Mouse (Mus musculus) stomach, embryonic 15.5 days (tissue): ENCODE results near the gene Sulf2. TPM values are rescaled to one million over a fixed set of nuclear protein-coding genes. Genes with fewer than 3 reads are reported as not detected.

Experiments used
- ATAC-seq: fragments of 200-750 bp; cut with Nextera tagmentation; 2 replicates; pipeline ENCODE4 v1.8.0; 2017; ENCODE audit warnings: low read depth, moderate number of reproducible peaks, moderate TSS enrichment; ENCODE audit not compliant: insufficient read depth, low FRiP score
- H3K27ac ChIP-seq: fragments of 300-500 bp; sonication (generic); 2 replicates; pipeline ENCODE4 v1.5.1; 2015; ENCODE audit warnings: mild to moderate bottlenecking, inconsistent platforms
- H3K27me3 ChIP-seq: fragments of 300-500 bp; sonication (generic); replicated peaks from 2 replicates; pipeline ENCODE4 v1.6.1; 2015; ENCODE audit warnings: inconsistent platforms
- H3K36me3 ChIP-seq: fragments of 300-500 bp; sonication (generic); 2 replicates; pipeline ENCODE4 v1.6.1; 2015; ENCODE audit warnings: inconsistent platforms
- H3K4me1 ChIP-seq: fragments of 300-500 bp; sonication (generic); 2 replicates; pipeline ENCODE4 v1.6.1; 2015; ENCODE audit warnings: inconsistent platforms
- H3K4me2 ChIP-seq: fragments of 300-500 bp; sonication (generic); 2 replicates; pipeline ENCODE4 v1.6.1; 2015; ENCODE audit warnings: mild to moderate bottlenecking, inconsistent platforms
- H3K4me3 ChIP-seq: fragments of 300-500 bp; sonication (generic); replicated peaks from 2 replicates; pipeline ENCODE4 v1.5.1; 2015; ENCODE audit warnings: inconsistent platforms
- H3K9ac ChIP-seq: fragments of 300-500 bp; sonication (generic); 2 replicates; pipeline ENCODE4 v1.6.1; 2015; ENCODE audit warnings: inconsistent platforms
- H3K9me3 ChIP-seq: fragments of 300-500 bp; sonication (generic); 2 replicates; pipeline ENCODE4 v1.6.1; 2016; ENCODE audit warnings: inconsistent platforms
- whole genome bisulfite sequencing: fragments of 180-500 bp; shearing (Covaris S2); methylation state at CpG from one replicate; pipeline ENCODE4 v1.1.7; 2015; 5-methylcytosine and 5-hydroxymethylcytosine counted together
- polyA plus RNA-seq: library from polyadenylated mRNA; unstranded; fragments of >200 nt; fragmentation: Nextera tagmentation; extraction: Ambion mirVana; gene quantifications from 2 replicates; pipeline ENCODE4 v1.2.1, GENCODE M21; 2015

The Sulf2 gene
- polyA plus RNA-seq, 1 experiment from 2014 or later: 121 TPM

- 48% methylated on average over 7 of the region's 7 CpGs for WGBS
- H3K9me3 ChIP-seq: no peaks in the 10 kb centered on the region
- H3K9ac ChIP-seq: no peak overlapping the region
- no peak overlapping the region for H3K4me3 ChIP-seq
- peak overlapping the region; percentile 62 for H3K27ac ChIP-seq
- peaks cover 11% of the 10 kb centered on the region; the same call in 1 of the 2 replicates for H3K4me1 ChIP-seq
- H3K36me3 ChIP-seq: no peaks in the 10 kb centered on the region
- no peaks in the 10 kb centered on the region for H3K27me3 ChIP-seq
- ATAC-seq: peak; percentile 79
- H3K4me2 ChIP-seq: no peak overlapping the region; the same call in 1 of the 2 replicates
Measured at GRCm38 (mm10) chr2:166170173-166170572, 14.7 kb upstream of the Sulf2 start.

GRCm38 (mm10) chr2:166168868-166169267 is 13.4 kb upstream of the Sulf2 start:
- Histone ChIP-seq H3K27me3 (no peaks in the 10 kb centered on the region), H3K9ac (no peak overlapping the region), H3K4me3 (no peak overlapping the region), H3K4me1 (peaks cover 11% of the 10 kb centered on the region; the same call in 1 of the 2 replicates), H3K36me3 (no peaks in the 10 kb centered on the region), H3K4me2 (no peak overlapping the region), H3K27ac (no peak overlapping the region), H3K9me3 (no peaks in the 10 kb centered on the region)
- 51% methylated on average over 7 of the region's 7 CpGs for WGBS
- ATAC-seq: no peak

- H3K36me3 ChIP-seq: no peaks in the 10 kb centered on the region
- peaks cover 21% of the 10 kb centered on the region for H3K4me1 ChIP-seq
- H3K27ac ChIP-seq: no peak overlapping the region
- no peak overlapping the region for H3K4me2 ChIP-seq
- H3K9ac ChIP-seq: no peak overlapping the region
- no peak for ATAC-seq
- no peak overlapping the region for H3K4me3 ChIP-seq
- WGBS: 87% methylated on average over 2 of the region's 2 CpGs
- no peaks in the 10 kb centered on the region for H3K9me3 ChIP-seq
- no peaks in the 10 kb centered on the region for H3K27me3 ChIP-seq
Measured at GRCm38 (mm10) chr2:166167387-166167786, 11.9 kb upstream of the Sulf2 start.

- Histone ChIP-seq H3K9me3 (no peaks in the 10 kb centered on the region), H3K9ac (no peak overlapping the region), H3K4me1 (peaks cover 24% of the 10 kb centered on the region), H3K27ac (no peak overlapping the region), H3K36me3 (no peaks in the 10 kb centered on the region), H3K4me3 (no peak overlapping the region), H3K4me2 (no peak overlapping the region), H3K27me3 (no peaks in the 10 kb centered on the region)
- 70% methylated on average over 7 of the region's 7 CpGs for WGBS
- no peak for ATAC-seq
Measured at GRCm38 (mm10) chr2:166165396-166165795, 9.9 kb upstream of the Sulf2 start.

GRCm38 (mm10) chr2:166164601-166165000 is 9.1 kb upstream of the Sulf2 start:
- Histone ChIP-seq H3K9me3 (no peaks in the 10 kb centered on the region), H3K4me2 (no peak overlapping the region), H3K4me1 (peaks cover 21% of the 10 kb centered on the region), H3K4me3 (no peak overlapping the region), H3K27me3 (no peaks in the 10 kb centered on the region), H3K27ac (no peak overlapping the region), H3K9ac (no peak overlapping the region), H3K36me3 (no peaks in the 10 kb centered on the region)
- ATAC-seq: no peak
- 85% methylated on average over 1 of the region's 1 CpGs for WGBS

GRCm38 (mm10) chr2:166163917-166164316 is 8.5 kb upstream of the Sulf2 start:
- Histone ChIP-seq H3K4me1 (peaks cover 15% of the 10 kb centered on the region), H3K9me3 (no peaks in the 10 kb centered on the region), H3K9ac (no peak overlapping the region), H3K4me3 (no peak overlapping the region), H3K4me2 (no peak overlapping the region), H3K36me3 (no peaks in the 10 kb centered on the region), H3K27ac (no peak overlapping the region), H3K27me3 (no peaks in the 10 kb centered on the region)
- WGBS: 88% methylated on average over 6 of the region's 6 CpGs
- ATAC-seq: no peak

GRCm38 (mm10) chr2:166163252-166163651 is 7.8 kb upstream of the Sulf2 start:
- H3K4me1 ChIP-seq: peaks cover 13% of the 10 kb centered on the region
- WGBS: 66% methylated on average over 5 of the region's 5 CpGs

GRCm38 (mm10) chr2:166162160-166162559 is 6.7 kb upstream of the Sulf2 start:
- Histone ChIP-seq H3K4me3 (no peak overlapping the region), H3K36me3 (no peaks in the 10 kb centered on the region), H3K27me3 (no peaks in the 10 kb centered on the region), H3K9ac (no peak overlapping the region), H3K4me2 (no peak overlapping the region), H3K27ac (no peak overlapping the region), H3K9me3 (no peaks in the 10 kb centered on the region), H3K4me1 (peaks cover 15% of the 10 kb centered on the region)
- ATAC-seq: no peak
- WGBS: 67% methylated on average over 5 of the region's 5 CpGs

More at GRCm38 (mm10) chr2:166163252-166163651, 7.8 kb upstream of the Sulf2 start:
- H3K9me3 ChIP-seq: no peaks in the 10 kb centered on the region
- no peak for ATAC-seq
- H3K4me3 ChIP-seq: no peak overlapping the region
- no peaks in the 10 kb centered on the region for H3K27me3 ChIP-seq
- no peak overlapping the region for H3K4me2 ChIP-seq
- no peaks in the 10 kb centered on the region for H3K36me3 ChIP-seq
- H3K9ac ChIP-seq: no peak overlapping the region
- H3K27ac ChIP-seq: no peak overlapping the region

GRCm38 (mm10) chr2:166159276-166159675 is 3.8 kb upstream of the Sulf2 start:
- Histone ChIP-seq H3K27ac (no peak overlapping the region), H3K36me3 (no peaks in the 10 kb centered on the region), H3K27me3 (no peaks in the 10 kb centered on the region), H3K9me3 (no peaks in the 10 kb centered on the region), H3K9ac (no peak overlapping the region), H3K4me3 (no peak overlapping the region), H3K4me1 (peaks cover 24% of the 10 kb centered on the region), H3K4me2 (no peak overlapping the region)
- 87% methylated on average over 7 of the region's 7 CpGs for WGBS
- no peak for ATAC-seq

- H3K27ac ChIP-seq: peak overlapping the region; percentile 21; the same call in 1 of the 2 replicates
- H3K36me3 ChIP-seq: no peaks in the 10 kb centered on the region
- H3K9me3 ChIP-seq: no peaks in the 10 kb centered on the region
- 66% methylated on average over 12 of the region's 12 CpGs for WGBS
- no peak overlapping the region for H3K4me2 ChIP-seq
- no peak overlapping the region for H3K4me3 ChIP-seq
- H3K9ac ChIP-seq: no peak overlapping the region
- ATAC-seq: no peak
- peaks cover 27% of the 10 kb centered on the region for H3K4me1 ChIP-seq
- H3K27me3 ChIP-seq: no peaks in the 10 kb centered on the region
Measured at GRCm38 (mm10) chr2:166157767-166158561, 2.5 kb upstream of the Sulf2 start.

- ATAC-seq: no peak
- Histone ChIP-seq H3K4me3 (no peak overlapping the region), H3K9me3 (no peaks in the 10 kb centered on the region), H3K9ac (no peak overlapping the region), H3K27ac (no peak overlapping the region), H3K36me3 (no peaks in the 10 kb centered on the region), H3K4me1 (peaks cover 25% of the 10 kb centered on the region), H3K27me3 (no peaks in the 10 kb centered on the region), H3K4me2 (no peak overlapping the region)
- 72% methylated on average over 2 of the region's 2 CpGs for WGBS
Measured at GRCm38 (mm10) chr2:166157144-166157543, 1.7 kb upstream of the Sulf2 start.

- H3K9ac ChIP-seq: no peak overlapping the region
- peak overlapping the region; percentile 88 for H3K4me2 ChIP-seq
- H3K36me3 ChIP-seq: no peaks in the 10 kb centered on the region
- H3K9me3 ChIP-seq: no peaks in the 10 kb centered on the region
- H3K27me3 ChIP-seq: no peaks in the 10 kb centered on the region
- H3K4me1 ChIP-seq: peaks cover 35% of the 10 kb centered on the region
- peak overlapping the region; percentile 93 for H3K27ac ChIP-seq
- ATAC-seq: no peak
- peak overlapping the region; percentile 71 for H3K4me3 ChIP-seq
- 12% methylated on average over 12 of the region's 12 CpGs for WGBS
Measured at GRCm38 (mm10) chr2:166156122-166156521, 659 bp upstream of the Sulf2 start.
